Mouse (Mus musculus): Measurements from ENCODE around the gene Eno1. TPM values are rescaled to one million over a fixed set of nuclear protein-coding genes. Genes with fewer than 3 reads are reported as not detected.
"Not testable (repeated sequence)": the region's sequence is repeated elsewhere in the genome, so short reads cannot be mapped to it uniquely, and the experiment has no call there.

Gene Eno1
- total RNA-seq, 1 experiment = 824 TPM

GRCm38 (mm10) chr4:150282631-150283334 lies 46.3 kb downstream of the Eno1 start:
- H3K36me3 ChIP-seq (ENCODE audit: control insufficient read depth, insufficient read depth, low read length, poor library complexity, severe bottlenecking) = no peaks in the 10 kb centered on the region
- H3K4me1 ChIP-seq (ENCODE audit: control insufficient read depth in 2 of 2, insufficient read depth in 2 of 2, low read length in 2 of 2, poor library complexity in 1 of 2) = peaks cover 6 to 7% of the 10 kb centered on the region in 2 experiments; a peak in 3 of 4 replicates
- no peak for TF ChIP-seq ZC3H11A (IDR thresholded peaks at IDR 0.05; ENCODE audit: borderline replicate concordance, low read depth, low read length)
- no peak for TF ChIP-seq ZNF384 (IDR thresholded peaks at IDR 0.05; ENCODE audit: low read depth, low read length)
- TF ChIP-seq MAFK (IDR thresholded peaks at IDR 0.05; ENCODE audit: insufficient read depth, low read depth, low read length) = no peak
- TF ChIP-seq CHD2 (IDR thresholded peaks at IDR 0.05; ENCODE audit: low read depth, low read length) = no peak
- TF ChIP-seq HCFC1 (IDR thresholded peaks at IDR 0.05; ENCODE audit: borderline replicate concordance, insufficient read depth, low read length) = no peak
- no peak overlapping the region for H3K27ac ChIP-seq (ENCODE audit: insufficient read depth, low read depth, low read length, poor library complexity, severe bottlenecking)
- no peak for DNase-seq (ENCODE audit: low read depth, low spot score)
- H3K9ac ChIP-seq (ENCODE audit: insufficient read depth, low read depth, low read length, poor library complexity, severe bottlenecking) = peak overlapping the region; percentile 96; the same call in 1 of the 2 replicates
- no peaks in the 10 kb centered on the region for H3K9me3 ChIP-seq (ENCODE audit: control insufficient read depth, insufficient read depth, low read depth, low read length)
- peak overlapping the region; percentile 97 to 98 for H3K4me3 ChIP-seq (ENCODE audit: insufficient read depth in 1 of 2, low read depth in 1 of 2, low read length in 2 of 2, poor library complexity in 1 of 2, severe bottlenecking in 1 of 2)
- in situ Hi-C loops (cut with MboI; ENCODE audit: low sequenced_read_pairs in 2 of 2, unreplicated experiment in 2 of 2) = no loop called here

GRCm38 (mm10) chr4:150283335-150283638 lies 46.8 kb downstream of the Eno1 start:
- TF ChIP-seq CHD2 (IDR thresholded peaks at IDR 0.05; ENCODE audit: low read depth, low read length) = no peak
- TF ChIP-seq ZNF384 (IDR thresholded peaks at IDR 0.05; ENCODE audit: low read depth, low read length) = no peak
- no peak for TF ChIP-seq MAFK (IDR thresholded peaks at IDR 0.05; ENCODE audit: insufficient read depth, low read depth, low read length)
- TF ChIP-seq ZC3H11A (IDR thresholded peaks at IDR 0.05; ENCODE audit: borderline replicate concordance, low read depth, low read length) = no peak
- no peak for TF ChIP-seq HCFC1 (IDR thresholded peaks at IDR 0.05; ENCODE audit: borderline replicate concordance, insufficient read depth, low read length)
- H3K9me3 ChIP-seq (ENCODE audit: control insufficient read depth, insufficient read depth, low read depth, low read length) = no peaks in the 10 kb centered on the region
- DNase-seq (ENCODE audit: low read depth, low spot score) = no peak
- peak overlapping the region in 1 of 2 experiments; percentile 33; a peak in 1 of 4 replicates for H3K4me3 ChIP-seq (ENCODE audit: insufficient read depth in 1 of 2, low read depth in 1 of 2, low read length in 2 of 2, poor library complexity in 1 of 2, severe bottlenecking in 1 of 2)
- H3K36me3 ChIP-seq (ENCODE audit: control insufficient read depth, insufficient read depth, low read length, poor library complexity, severe bottlenecking) = no peaks in the 10 kb centered on the region
- in situ Hi-C loops (cut with MboI; ENCODE audit: low sequenced_read_pairs in 2 of 2, unreplicated experiment in 2 of 2) = no loop called here
- H3K9ac ChIP-seq (ENCODE audit: insufficient read depth, low read depth, low read length, poor library complexity, severe bottlenecking) = peak overlapping the region; percentile 47; the same call in 1 of the 2 replicates
- no peak overlapping the region for H3K27ac ChIP-seq (ENCODE audit: insufficient read depth, low read depth, low read length, poor library complexity, severe bottlenecking)
- H3K4me1 ChIP-seq (ENCODE audit: control insufficient read depth in 2 of 2, insufficient read depth in 2 of 2, low read length in 2 of 2, poor library complexity in 1 of 2) = peaks cover 6 to 7% of the 10 kb centered on the region in 2 experiments; a peak in 3 of 4 replicates

GRCm38 (mm10) chr4:150283993-150284392 lies 47.5 kb downstream of the Eno1 start:
- in situ Hi-C loops (cut with MboI; ENCODE audit: low sequenced_read_pairs in 2 of 2, unreplicated experiment in 2 of 2) = no loop called here
- Histone ChIP-seq H3K9ac (ENCODE audit: insufficient read depth, low read depth, low read length, poor library complexity, severe bottlenecking) (no peak overlapping the region), H3K4me1 (ENCODE audit: control insufficient read depth in 2 of 2, insufficient read depth in 2 of 2, low read length in 2 of 2, poor library complexity in 1 of 2) (peaks cover 6 to 7% of the 10 kb centered on the region in 2 experiments; a peak in 3 of 4 replicates), H3K36me3 (ENCODE audit: control insufficient read depth, insufficient read depth, low read length, poor library complexity, severe bottlenecking) (no peaks in the 10 kb centered on the region), H3K9me3 (ENCODE audit: control insufficient read depth, insufficient read depth, low read depth, low read length) (no peaks in the 10 kb centered on the region), H3K27ac (ENCODE audit: insufficient read depth, low read depth, low read length, poor library complexity, severe bottlenecking) (no peak overlapping the region), H3K4me3 (ENCODE audit: insufficient read depth in 1 of 2, low read depth in 1 of 2, low read length in 2 of 2, poor library complexity in 1 of 2, severe bottlenecking in 1 of 2) (no peak overlapping the region; a peak in 1 of 4 replicates)
- no peak for DNase-seq (ENCODE audit: low read depth, low spot score)
- no peak for TF ChIP-seq ZC3H11A (IDR thresholded peaks at IDR 0.05; ENCODE audit: borderline replicate concordance, low read depth, low read length)
- TF ChIP-seq HCFC1 (IDR thresholded peaks at IDR 0.05; ENCODE audit: borderline replicate concordance, insufficient read depth, low read length) = no peak
- no peak for TF ChIP-seq ZNF384 (IDR thresholded peaks at IDR 0.05; ENCODE audit: low read depth, low read length)
- no peak for TF ChIP-seq MAFK (IDR thresholded peaks at IDR 0.05; ENCODE audit: insufficient read depth, low read depth, low read length)
- TF ChIP-seq CHD2 (IDR thresholded peaks at IDR 0.05; ENCODE audit: low read depth, low read length) = no peak

GRCm38 (mm10) chr4:150286980-150287379 lies 50.5 kb downstream of the Eno1 start:
- Histone ChIP-seq H3K9me3 (ENCODE audit: control insufficient read depth, insufficient read depth, low read depth, low read length) (no peaks in the 10 kb centered on the region), H3K4me1 (ENCODE audit: control insufficient read depth in 2 of 2, insufficient read depth in 2 of 2, low read length in 2 of 2, poor library complexity in 1 of 2) (peaks cover 6 to 7% of the 10 kb centered on the region in 2 experiments; a peak in 3 of 4 replicates), H3K4me3 (ENCODE audit: insufficient read depth in 1 of 2, low read depth in 1 of 2, low read length in 2 of 2, poor library complexity in 1 of 2, severe bottlenecking in 1 of 2) (no peak overlapping the region), H3K9ac (ENCODE audit: insufficient read depth, low read depth, low read length, poor library complexity, severe bottlenecking) (no peak overlapping the region), H3K27ac (ENCODE audit: insufficient read depth, low read depth, low read length, poor library complexity, severe bottlenecking) (no peak overlapping the region), H3K36me3 (ENCODE audit: control insufficient read depth, insufficient read depth, low read length, poor library complexity, severe bottlenecking) (no peaks in the 10 kb centered on the region)
- DNase-seq (ENCODE audit: low read depth, low spot score) = no peak
- in situ Hi-C loops (cut with MboI; ENCODE audit: low sequenced_read_pairs in 2 of 2, unreplicated experiment in 2 of 2) = no loop called here
- TF ChIP-seq MAFK (IDR thresholded peaks at IDR 0.05; ENCODE audit: insufficient read depth, low read depth, low read length) (no peak), CHD2 (IDR thresholded peaks at IDR 0.05; ENCODE audit: low read depth, low read length) (no peak), HCFC1 (IDR thresholded peaks at IDR 0.05; ENCODE audit: borderline replicate concordance, insufficient read depth, low read length) (no peak), ZC3H11A (IDR thresholded peaks at IDR 0.05; ENCODE audit: borderline replicate concordance, low read depth, low read length) (no peak), ZNF384 (IDR thresholded peaks at IDR 0.05; ENCODE audit: low read depth, low read length) (no peak)

- H3K9ac ChIP-seq (ENCODE audit: insufficient read depth, low read depth, low read length, poor library complexity, severe bottlenecking); DNase-seq (ENCODE audit: low read depth, low spot score); H3K9me3 ChIP-seq (ENCODE audit: control insufficient read depth, insufficient read depth, low read depth, low read length); H3K4me1 ChIP-seq (ENCODE audit: control insufficient read depth in 2 of 2, insufficient read depth in 2 of 2, low read length in 2 of 2, poor library complexity in 1 of 2); H3K4me3 ChIP-seq (ENCODE audit: insufficient read depth in 1 of 2, low read depth in 1 of 2, low read length in 2 of 2, poor library complexity in 1 of 2, severe bottlenecking in 1 of 2); H3K27ac ChIP-seq (ENCODE audit: insufficient read depth, low read depth, low read length, poor library complexity, severe bottlenecking); H3K36me3 ChIP-seq (ENCODE audit: control insufficient read depth, insufficient read depth, low read length, poor library complexity, severe bottlenecking); in situ Hi-C loops (cut with MboI; ENCODE audit: low sequenced_read_pairs in 2 of 2, unreplicated experiment in 2 of 2): not testable (repeated sequence)
Observed at GRCm38 (mm10) chr4:150287463-150287862, 50.9 kb downstream of the Eno1 start.
